Mouse (Mus musculus) hindbrain, embryonic 11.5 days (tissue): ENCODE data around the gene Opcml. TPM values are rescaled to one million over a fixed set of nuclear protein-coding genes. Genes with fewer than 3 reads are reported as not detected.
A peak's percentile ranks its signal among the peaks of the same experiment; 100 is the strongest.

Experiments used
- ATAC-seq: fragments of 200-750 bp; cut with Nextera tagmentation; 2 replicates; pipeline ENCODE4 v1.8.0; 2017; ENCODE audit warnings: mild to moderate bottlenecking, moderate TSS enrichment, moderate library complexity; ENCODE audit not compliant: low FRiP score
- DNase-seq: peaks from one replicate; pipeline ENCODE4 v3.0.0-alpha.2; 2015; ENCODE audit warnings: low spot score
- H3K27ac ChIP-seq: fragments of 300-500 bp; sonication (generic); 2 replicates; pipeline ENCODE4 v1.5.1; 2014; ENCODE audit warnings: mild to moderate bottlenecking, low read depth, low read length
- H3K27me3 ChIP-seq: fragments of 300-500 bp; sonication (generic); 2 replicates; pipeline ENCODE4 v1.6.1; 2014; ENCODE audit warnings: mild to moderate bottlenecking, low read length, moderate library complexity, mixed read lengths; ENCODE audit not compliant: control insufficient read depth, insufficient read depth
- H3K36me3 ChIP-seq: fragments of 300-500 bp; sonication (generic); 2 replicates; pipeline ENCODE4 v1.6.1; 2014; ENCODE audit warnings: mild to moderate bottlenecking, low read length, moderate library complexity, mixed read lengths; ENCODE audit not compliant: control insufficient read depth, insufficient read depth
- H3K4me1 ChIP-seq: fragments of 300-500 bp; sonication (generic); replicated peaks from 2 replicates; pipeline ENCODE4 v1.6.1; 2014; ENCODE audit warnings: low read length, mixed read lengths; ENCODE audit not compliant: control insufficient read depth, insufficient read depth
- H3K4me2 ChIP-seq: fragments of 300-500 bp; sonication (generic); replicated peaks from 2 replicates; pipeline ENCODE4 v1.6.1; 2014; ENCODE audit warnings: mild to moderate bottlenecking, low read depth, low read length
- H3K4me3 ChIP-seq: fragments of 300-500 bp; sonication (generic); 2 replicates; pipeline ENCODE4 v1.5.1; 2014; ENCODE audit warnings: low read depth, low read length
- H3K9ac ChIP-seq: fragments of 300-500 bp; sonication (generic); 2 replicates; pipeline ENCODE4 v1.6.1; 2014; ENCODE audit warnings: low read depth, low read length
- H3K9me3 ChIP-seq: fragments of 300-500 bp; sonication (generic); 2 replicates; pipeline ENCODE4 v1.6.1; 2016; ENCODE audit warnings: low read length; ENCODE audit not compliant: control insufficient read depth
- WGBS: fragments of 180-500 bp; shearing (Covaris S2); extraction: QIAGEN DNeasy Blood & Tissue Kit; methylation state at CpG from one replicate; pipeline ENCODE4 v1.1.7; 2014; 5-methylcytosine and 5-hydroxymethylcytosine counted together
- polyA plus RNA-seq: library from polyadenylated mRNA; unstranded; fragments of >200 nt; fragmentation: Nextera tagmentation; extraction: Ambion mirVana; gene quantifications from 2 replicates; pipeline ENCODE4 v1.2.1, GENCODE M21; 2014

Gene Opcml
- polyA plus RNA-seq, 1 experiment from 2014 or later = 5.7 TPM

GRCm38 (mm10) chr9:28490410-28490809 lies 699.8 kb downstream of the Opcml start:
- no peaks in the 10 kb centered on the region for H3K36me3 ChIP-seq
- DNase-seq = no peak
- H3K4me1 ChIP-seq = no peaks in the 10 kb centered on the region
- no peak for ATAC-seq
- WGBS = 85% methylated on average over 3 of the region's 3 CpGs
- H3K27me3 ChIP-seq = no peaks in the 10 kb centered on the region
- H3K4me3 ChIP-seq = no peak overlapping the region
- H3K9ac ChIP-seq = no peak overlapping the region
- H3K27ac ChIP-seq = no peak overlapping the region
- H3K9me3 ChIP-seq = no peaks in the 10 kb centered on the region
- no peak overlapping the region for H3K4me2 ChIP-seq

GRCm38 (mm10) chr9:28499841-28500794 lies 709.5 kb downstream of the Opcml start:
- ATAC-seq = no peak
- Histone ChIP-seq H3K9ac (no peak overlapping the region), H3K27me3 (no peaks in the 10 kb centered on the region), H3K36me3 (no peaks in the 10 kb centered on the region), H3K4me1 (no peaks in the 10 kb centered on the region), H3K27ac (no peak overlapping the region), H3K4me2 (no peak overlapping the region), H3K4me3 (no peak overlapping the region), H3K9me3 (no peaks in the 10 kb centered on the region)
- DNase-seq = no peak
- WGBS = 81% methylated on average over 12 of the region's 12 CpGs

GRCm38 (mm10) chr9:28513905-28514304 lies 723.3 kb downstream of the Opcml start:
- H3K27me3 ChIP-seq = no peaks in the 10 kb centered on the region
- no peak overlapping the region for H3K4me2 ChIP-seq
- WGBS = 92% methylated on average over 3 of the region's 3 CpGs
- DNase-seq (no peak), ATAC-seq (no peak)
- no peaks in the 10 kb centered on the region for H3K36me3 ChIP-seq
- no peaks in the 10 kb centered on the region for H3K4me1 ChIP-seq
- H3K9ac ChIP-seq = no peak overlapping the region
- no peaks in the 10 kb centered on the region for H3K9me3 ChIP-seq
- no peak overlapping the region for H3K27ac ChIP-seq
- no peak overlapping the region for H3K4me3 ChIP-seq

- Histone ChIP-seq H3K9ac (no peak overlapping the region), H3K4me2 (no peak overlapping the region), H3K4me3 (no peak overlapping the region), H3K36me3 (no peaks in the 10 kb centered on the region), H3K9me3 (no peaks in the 10 kb centered on the region), H3K4me1 (no peaks in the 10 kb centered on the region), H3K27me3 (no peaks in the 10 kb centered on the region), H3K27ac (no peak overlapping the region)
- 79% methylated on average over 1 of the region's 1 CpGs for WGBS
- DNase-seq (no peak), ATAC-seq (no peak)
Observed at GRCm38 (mm10) chr9:28533191-28533590, 742.6 kb downstream of the Opcml start.

GRCm38 (mm10) chr9:28535006-28535405 lies 744.4 kb downstream of the Opcml start:
- no peaks in the 10 kb centered on the region for H3K4me1 ChIP-seq
- DNase-seq (no peak), ATAC-seq (no peak)
- no peak overlapping the region for H3K4me3 ChIP-seq
- no peaks in the 10 kb centered on the region for H3K9me3 ChIP-seq
- no peak overlapping the region for H3K9ac ChIP-seq
- H3K27ac ChIP-seq = no peak overlapping the region
- H3K4me2 ChIP-seq = no peak overlapping the region
- H3K36me3 ChIP-seq = no peaks in the 10 kb centered on the region
- WGBS = 85% methylated on average over 4 of the region's 4 CpGs
- H3K27me3 ChIP-seq = no peaks in the 10 kb centered on the region

GRCm38 (mm10) chr9:28536637-28537036 lies 746.1 kb downstream of the Opcml start:
- Histone ChIP-seq H3K4me2 (no peak overlapping the region), H3K27ac (no peak overlapping the region), H3K27me3 (no peaks in the 10 kb centered on the region), H3K9ac (no peak overlapping the region), H3K4me1 (no peaks in the 10 kb centered on the region), H3K36me3 (no peaks in the 10 kb centered on the region), H3K9me3 (no peaks in the 10 kb centered on the region), H3K4me3 (no peak overlapping the region)
- DNase-seq (no peak), ATAC-seq (no peak)
- WGBS = 81% methylated on average over 4 of the region's 4 CpGs

- H3K27ac ChIP-seq = peak overlapping the region; percentile 42
Observed at GRCm38 (mm10) chr9:28548189-28548588, 757.6 kb downstream of the Opcml start.

GRCm38 (mm10) chr9:28552387-28553182 lies 762.0 kb downstream of the Opcml start:
- no peak for DNase-seq
- ATAC-seq = no peak
- H3K4me3 ChIP-seq = no peak overlapping the region
- H3K9me3 ChIP-seq = no peaks in the 10 kb centered on the region
- no peak overlapping the region for H3K4me2 ChIP-seq
- H3K27ac ChIP-seq = no peak overlapping the region
- no peaks in the 10 kb centered on the region; the same call in 1 of the 2 replicates for H3K4me1 ChIP-seq
- no peaks in the 10 kb centered on the region for H3K27me3 ChIP-seq
- 91% methylated on average over 1 of the region's 1 CpGs for WGBS
- no peaks in the 10 kb centered on the region for H3K36me3 ChIP-seq
- H3K9ac ChIP-seq = no peak overlapping the region

More at GRCm38 (mm10) chr9:28548189-28548588, 757.6 kb downstream of the Opcml start:
- no peaks in the 10 kb centered on the region; the same call in 1 of the 2 replicates for H3K4me1 ChIP-seq
- WGBS = 41% methylated on average over 9 of the region's 9 CpGs
- H3K9me3 ChIP-seq = no peaks in the 10 kb centered on the region
- ATAC-seq = peak; percentile 65
- H3K4me2 ChIP-seq = no peak overlapping the region
- 0 out of 2 replicates have a peak overlapping the region, but pooled peaks have one; percentile 11 for H3K9ac ChIP-seq
- H3K4me3 ChIP-seq = no peak overlapping the region
- no peaks in the 10 kb centered on the region for H3K36me3 ChIP-seq
- H3K27me3 ChIP-seq = no peaks in the 10 kb centered on the region
- no peak for DNase-seq
